Mouse (Mus musculus): ENCODE measurements around the gene Actn3.

DNA sequence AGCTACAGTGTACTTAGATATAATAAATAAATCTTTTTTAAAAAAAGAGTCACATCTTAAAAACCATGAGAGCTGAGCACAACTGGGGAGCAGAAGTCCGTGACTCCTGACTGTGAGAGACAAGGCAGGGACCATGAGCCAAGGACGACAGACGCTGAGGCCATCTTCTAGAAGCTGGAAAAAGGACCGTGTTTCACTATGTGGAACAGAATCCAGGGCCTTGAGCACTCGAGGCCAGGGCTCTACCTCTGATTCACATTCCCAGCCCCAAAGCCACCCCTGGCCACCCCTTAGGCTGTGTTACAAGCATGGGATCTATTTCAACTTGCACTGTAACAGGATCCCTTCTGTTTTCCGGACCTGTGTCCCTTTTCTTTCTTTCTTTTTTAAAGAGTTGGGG, 41.9 kb upstream of the Actn3 start:
- TF ChIP-seq USF1 (IDR thresholded peaks at IDR 0.05; ENCODE audit: low read depth): no peak
- TF ChIP-seq TCF3 (IDR thresholded peaks at IDR 0.05; ENCODE audit: insufficient read length, low read depth): no peak
- TF ChIP-seq TCF12 (IDR thresholded peaks at IDR 0.05; ENCODE audit: insufficient read depth, poor library complexity, severe bottlenecking): no peak

Data from myocyte (in vitro differentiated cells).